10 mouse cellular contexts compared by ENCODE assay signal in genomic region chr7:27331854-27332253, GRCm38 (mm10). TPM values are rescaled to one million over a fixed set of nuclear protein-coding genes. Genes with fewer than 3 reads are reported as not detected.
DNase-seq lines count a peak whose midpoint lies in the region; ATAC-seq and TF ChIP-seq lines count a peak whose summit lies in the region.
"Had no signal": no experiment of that assay in that cellular context is flagged by ENCODE, and none has a peak within 500 bp of the region (broad histone marks: within the 10 kb centered on the region; RNA-seq: fewer than 3 reads in every experiment).

No protein-coding gene starts in this region.

- 6% methylated on average over 8 of the region's 8 CpGs for WGBS in heart, embryonic 10.5 days
- 3% methylated on average over 8 of the region's 8 CpGs for WGBS in spleen, adult 2 months
- WGBS in intestine, postnatal 0 days, result 5% methylated on average over 8 of the region's 8 CpGs
- 6% methylated on average over 8 of the region's 8 CpGs for WGBS in stomach, embryonic 16.5 days

- peak overlapping the region; percentile 65 for H3K4me3 ChIP-seq in heart, embryonic 10.5 days
- no peak overlapping the region for H3K4me3 ChIP-seq in spleen, adult 2 months (ENCODE audit: extremely low read depth, insufficient read depth, insufficient read length)
- peak overlapping the region; percentile 58 for H3K4me3 ChIP-seq in intestine, postnatal 0 days (ENCODE audit: low read depth, low read length)
- peak overlapping the region; percentile 75 for H3K4me3 ChIP-seq in stomach, embryonic 16.5 days (replicated peaks; ENCODE audit: low read length)

- 0 out of 2 replicates have a peak overlapping the region, but pooled peaks have one; percentile 22 for H3K9ac ChIP-seq in intestine, postnatal 0 days (ENCODE audit: low read depth, low read length)
- peak overlapping the region; percentile 96 for H3K9ac ChIP-seq in stomach, embryonic 16.5 days (ENCODE audit: low read length)
- H3K9ac ChIP-seq: neural tube, embryonic 12.5 days had no signal

- peaks cover 99% of the 10 kb centered on the region for H3K27me3 ChIP-seq in heart, embryonic 10.5 days (ENCODE audit: insufficient read depth, poor library complexity, severe bottlenecking)
- peaks cover 14% of the 10 kb centered on the region for H3K27me3 ChIP-seq in spleen, adult 2 months (ENCODE audit: control insufficient read depth, insufficient read depth, low read length)
- H3K27me3 ChIP-seq in intestine, postnatal 0 days (replicated peaks; ENCODE audit: control insufficient read depth, insufficient read depth, low read length), result peaks cover 73% of the 10 kb centered on the region
- peaks cover 13% of the 10 kb centered on the region for H3K27me3 ChIP-seq in stomach, embryonic 16.5 days (ENCODE audit: control insufficient read depth, insufficient read depth, low read length)

- no peak for ATAC-seq in intestine, postnatal 0 days
- no peak for ATAC-seq in stomach, embryonic 16.5 days (ENCODE audit: insufficient read depth, low FRiP score)
- ATAC-seq in granulocyte monocyte progenitor cell, adult 5-6 weeks (replicated peaks; ENCODE audit: poor library complexity, severe bottlenecking), result no peak

- no peaks in the 10 kb centered on the region for H3K36me3 ChIP-seq in heart, embryonic 10.5 days
- no peaks in the 10 kb centered on the region for H3K36me3 ChIP-seq in spleen, adult 2 months (ENCODE audit: control insufficient read depth, insufficient read depth, low read length)
- H3K36me3 ChIP-seq in intestine, postnatal 0 days (ENCODE audit: control insufficient read depth, insufficient read depth), result no peaks in the 10 kb centered on the region
- H3K36me3 ChIP-seq in stomach, embryonic 16.5 days (ENCODE audit: control insufficient read depth, insufficient read depth, low read length), result peaks cover 5% of the 10 kb centered on the region; the same call in 1 of the 2 replicates
- H3K36me3 ChIP-seq: neural tube, embryonic 12.5 days had no signal

- no peak for TF ChIP-seq CTCF in spleen, adult 2 months (IDR thresholded peaks at IDR 0.05; ENCODE audit: extremely low read depth, insufficient read depth, insufficient read length, insufficient replicate concordance)
- no peak for TF ChIP-seq CTCF in intestine, postnatal 0 days (IDR thresholded peaks at IDR 0.05; ENCODE audit: low read depth)

- no peak for TF ChIP-seq POLR2A in spleen, adult 2 months (IDR thresholded peaks at IDR 0.05; ENCODE audit: low read depth, low read length)

- DNase-seq in heart, embryonic 10.5 days (ENCODE audit: low spot score), result no peak
- no peak for DNase-seq in heart, postnatal 36 days
- DNase-seq in spleen, adult 2 months (ENCODE audit: low read depth in 1 of 2, low spot score in 2 of 2), result no peak
- no peak for DNase-seq in spleen, postnatal 14 days (ENCODE audit: low spot score in 2 of 2)
- DNase-seq in urinary bladder, adult 18-20 months (ENCODE audit: low spot score in 2 of 2), result no peak

- peak overlapping the region; percentile 82 for H3K4me2 ChIP-seq in intestine, postnatal 0 days (replicated peaks; ENCODE audit: low read depth)
- peak overlapping the region; percentile 85 for H3K4me2 ChIP-seq in stomach, embryonic 16.5 days (ENCODE audit: low read depth, low read length)

- no peak overlapping the region for H3K27ac ChIP-seq in heart, embryonic 10.5 days
- peak overlapping the region; percentile 24; the same call in 1 of the 2 replicates for H3K27ac ChIP-seq in spleen, adult 2 months (ENCODE audit: insufficient read depth, low read length)
- H3K27ac ChIP-seq in intestine, postnatal 0 days (ENCODE audit: low read depth, low read length), result peak overlapping the region; percentile 61
- H3K27ac ChIP-seq in stomach, embryonic 16.5 days (ENCODE audit: low read length), result peak overlapping the region; percentile 98
- H3K27ac ChIP-seq: neural tube, embryonic 12.5 days had no signal

- H3K4me1 ChIP-seq in heart, embryonic 10.5 days, result peaks cover 59% of the 10 kb centered on the region
- peaks cover 27% of the 10 kb centered on the region for H3K4me1 ChIP-seq in spleen, adult 2 months (ENCODE audit: control insufficient read depth, insufficient read depth, insufficient read length)
- peaks cover 8% of the 10 kb centered on the region; the same call in 1 of the 2 replicates for H3K4me1 ChIP-seq in intestine, postnatal 0 days (replicated peaks; ENCODE audit: control insufficient read depth, insufficient read depth, low read length)
- peaks cover 50% of the 10 kb centered on the region for H3K4me1 ChIP-seq in stomach, embryonic 16.5 days (ENCODE audit: control insufficient read depth, insufficient read depth, low read length)

- intact Hi-C loops in heart, postnatal 36 days (cut with DNase I), result loop anchor here (10.0 kb wide), 2 partner anchors 353 to 1043 kb away; partner anchors contain the start of genes Plekhg2 and Zfp607b

- no peaks in the 10 kb centered on the region for H3K9me3 ChIP-seq in heart, embryonic 10.5 days
- no peaks in the 10 kb centered on the region for H3K9me3 ChIP-seq in intestine, postnatal 0 days (ENCODE audit: control insufficient read depth)
- H3K9me3 ChIP-seq in stomach, embryonic 16.5 days (replicated peaks; ENCODE audit: control insufficient read depth, low read length), result no peaks in the 10 kb centered on the region
- H3K9me3 ChIP-seq: neural tube, embryonic 12.5 days had no signal

RNA-seq across cellular contexts. Expression of gene Ltbp4, which starts 5.6 kb away (rescaled TPM):
- polyA plus RNA-seq in heart, embryonic 10.5 days (2016; fragmentation: Nextera tagmentation; extraction: Ambion mirVana), result 19.2 and 23.6 TPM in 2 replicates
- total RNA-seq in heart, postnatal 36 days (2021), result 100 to 1,000 TPM; 207 to 236 TPM
- 157 and 164 TPM in 2 replicates for polyA plus RNA-seq in spleen, adult 2 months (2012; rRNA removed)
- 40.7 and 43.7 TPM in 2 replicates for polyA plus RNA-seq in intestine, postnatal 0 days (2015; fragmentation: Nextera tagmentation; extraction: Ambion mirVana)
- 170 and 202 TPM in 2 replicates for polyA plus RNA-seq in stomach, embryonic 16.5 days (2015; fragmentation: Nextera tagmentation; extraction: Ambion mirVana)
- total RNA-seq in granulocyte monocyte progenitor cell, adult 5-6 weeks (2014; fragmentation: Nextera tagmentation), result not detected in 2 replicates
- total RNA-seq in granulocyte monocyte progenitor cell, adult 5-6 weeks (2017), result not detected in 2 replicates
- total RNA-seq: common myeloid progenitor, adult 5-6 weeks had no signal

RNA-seq across cellular contexts. Expression of gene Shkbp1, which starts 24.0 kb away (rescaled TPM):
- polyA plus RNA-seq in heart, embryonic 10.5 days (2016; fragmentation: Nextera tagmentation; extraction: Ambion mirVana), result 48.3 and 50.4 TPM in 2 replicates
- 1 to 10 TPM; 6.5 to 7.5 TPM for total RNA-seq in heart, postnatal 36 days (2021)
- 130 and 166 TPM in 2 replicates for polyA plus RNA-seq in spleen, adult 2 months (2012; rRNA removed)
- polyA plus RNA-seq in intestine, postnatal 0 days (2015; fragmentation: Nextera tagmentation; extraction: Ambion mirVana), result 26.9 and 29.1 TPM in 2 replicates
- 41.0 and 41.7 TPM in 2 replicates for polyA plus RNA-seq in stomach, embryonic 16.5 days (2015; fragmentation: Nextera tagmentation; extraction: Ambion mirVana)
- 23.6 and 31.1 TPM in 2 replicates for total RNA-seq in granulocyte monocyte progenitor cell, adult 5-6 weeks (2014; fragmentation: Nextera tagmentation)
- 13.9 and 18.8 TPM in 2 replicates for total RNA-seq in granulocyte monocyte progenitor cell, adult 5-6 weeks (2017)

RNA-seq across cellular contexts. Expression of gene Gm20479, which starts 25.4 kb away (rescaled TPM):
- 1.3 and 2.1 TPM in 2 replicates for polyA plus RNA-seq in heart, embryonic 10.5 days (2016; fragmentation: Nextera tagmentation; extraction: Ambion mirVana)
- total RNA-seq in heart, postnatal 36 days (2021), result not detected
- polyA plus RNA-seq in spleen, adult 2 months (2012; rRNA removed), result 0.47 and 0.54 TPM in 2 replicates
- polyA plus RNA-seq in intestine, postnatal 0 days (2015; fragmentation: Nextera tagmentation; extraction: Ambion mirVana), result 0.61 and 0.72 TPM in 2 replicates
- 3.0 TPM in 1 of 2 replicates, not detected in the other for polyA plus RNA-seq in stomach, embryonic 16.5 days (2015; fragmentation: Nextera tagmentation; extraction: Ambion mirVana)
- total RNA-seq in granulocyte monocyte progenitor cell, adult 5-6 weeks (2014; fragmentation: Nextera tagmentation), result not detected in 2 replicates
- 1.5 TPM in 1 of 2 replicates, not detected in the other for total RNA-seq in granulocyte monocyte progenitor cell, adult 5-6 weeks (2017)
- total RNA-seq: common myeloid progenitor, adult 5-6 weeks had no signal
- polyA plus RNA-seq: neural tube, embryonic 12.5 days had no signal
